Mouse (Mus musculus): ENCODE results near the gene Ndufaf3. TPM values are rescaled to one million over a fixed set of nuclear protein-coding genes. Genes with fewer than 3 reads are reported as not detected.

Ndufaf3 gene
- polyA plus RNA-seq, 1 experiment from 2014 or later: 50.6 TPM

DNA sequence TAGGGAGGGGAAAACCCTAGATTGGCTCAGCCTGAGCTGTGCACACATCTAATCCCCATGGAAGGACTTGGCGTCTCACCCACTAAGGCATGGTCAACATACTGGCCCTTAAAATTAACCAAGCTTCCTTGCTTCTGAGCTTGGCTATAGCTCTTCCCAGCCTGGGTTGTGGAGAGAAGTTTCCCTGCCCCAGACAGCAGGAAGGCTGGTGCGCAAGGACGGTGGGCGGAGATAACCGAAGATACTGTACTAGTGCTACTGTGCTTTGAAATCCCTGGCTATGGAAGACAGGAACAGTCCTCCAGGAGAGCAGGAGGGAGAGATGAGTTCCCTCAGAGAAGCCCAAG, 12.1 kb upstream of the Ndufaf3 start:
- H3K27me3 ChIP-seq (ENCODE audit: poor library complexity, severe bottlenecking): no peaks in the 10 kb centered on the region
- H3K4me3 ChIP-seq: peak overlapping the region; percentile 86
- no peak for DNase-seq (ENCODE audit: extremely low spot score, low spot score)
- H3K36me3 ChIP-seq (replicated peaks): peaks cover 61% of the 10 kb centered on the region
- peak overlapping the region; percentile 95 for H3K27ac ChIP-seq
- H3K4me1 ChIP-seq: peaks cover 52% of the 10 kb centered on the region
- H3K9me3 ChIP-seq: no peaks in the 10 kb centered on the region
- WGBS: 73% methylated on average over 5 of the region's 5 CpGs

DNA sequence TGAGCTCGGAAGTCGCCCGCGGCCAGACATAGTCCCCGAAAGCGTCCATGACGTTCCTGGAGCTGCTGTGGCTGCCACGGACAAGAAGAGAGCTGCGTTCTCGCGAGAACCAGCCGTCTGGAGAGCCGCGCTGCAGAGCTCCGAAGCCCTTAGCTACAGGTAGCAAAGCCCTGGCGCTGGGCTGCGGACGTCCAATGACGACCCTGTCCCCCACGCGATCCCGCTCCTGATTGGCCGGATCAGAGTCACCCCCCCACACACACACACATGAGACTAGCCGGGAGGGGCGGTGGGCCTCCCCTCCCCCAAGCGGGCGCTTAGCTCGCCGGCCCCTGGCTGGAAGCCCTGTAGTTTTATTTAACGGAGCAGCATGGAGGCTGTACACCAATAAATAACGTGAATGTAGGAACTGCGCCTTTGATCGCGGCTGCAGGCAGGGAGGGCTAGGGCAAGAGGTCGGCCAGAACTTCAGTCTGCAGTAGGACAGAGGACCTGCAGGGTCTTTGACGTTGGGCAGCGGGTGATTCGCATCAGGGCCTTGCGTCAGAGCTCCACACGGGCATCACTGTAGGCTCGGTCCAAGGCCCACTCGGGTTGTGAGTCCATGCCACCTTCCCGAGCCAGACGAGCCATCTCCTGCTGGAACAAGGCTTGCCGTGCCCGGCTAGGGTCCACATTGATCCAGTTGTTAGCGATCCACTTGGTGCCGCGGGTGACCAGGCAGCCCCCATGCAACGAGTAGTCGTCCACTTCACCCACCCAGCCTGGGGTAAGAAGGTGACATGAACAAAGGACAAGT, 11.5 kb upstream of the Ndufaf3 start, which contains the start of gene Wdr6:
Gene Wdr6 (minus strand): TSS at position 195 of the 799 bp plus-strand sequence.
- peak within 1 kb of the TSS; percentile 95 for H3K27ac ChIP-seq
- no peaks in the 10 kb centered on the region for H3K27me3 ChIP-seq (ENCODE audit: poor library complexity, severe bottlenecking)
- peaks cover 64% of the 10 kb centered on the region for H3K36me3 ChIP-seq (replicated peaks)
- H3K4me1 ChIP-seq: peaks cover 57% of the 10 kb centered on the region
- H3K4me3 ChIP-seq: peak within 1 kb of the TSS; percentile 86
- H3K9me3 ChIP-seq: no peaks in the 10 kb centered on the region
- peak; percentile 98 for DNase-seq (ENCODE audit: extremely low spot score, low spot score)
- WGBS: 5% methylated on average over 51 of the region's 51 CpGs

DNA sequence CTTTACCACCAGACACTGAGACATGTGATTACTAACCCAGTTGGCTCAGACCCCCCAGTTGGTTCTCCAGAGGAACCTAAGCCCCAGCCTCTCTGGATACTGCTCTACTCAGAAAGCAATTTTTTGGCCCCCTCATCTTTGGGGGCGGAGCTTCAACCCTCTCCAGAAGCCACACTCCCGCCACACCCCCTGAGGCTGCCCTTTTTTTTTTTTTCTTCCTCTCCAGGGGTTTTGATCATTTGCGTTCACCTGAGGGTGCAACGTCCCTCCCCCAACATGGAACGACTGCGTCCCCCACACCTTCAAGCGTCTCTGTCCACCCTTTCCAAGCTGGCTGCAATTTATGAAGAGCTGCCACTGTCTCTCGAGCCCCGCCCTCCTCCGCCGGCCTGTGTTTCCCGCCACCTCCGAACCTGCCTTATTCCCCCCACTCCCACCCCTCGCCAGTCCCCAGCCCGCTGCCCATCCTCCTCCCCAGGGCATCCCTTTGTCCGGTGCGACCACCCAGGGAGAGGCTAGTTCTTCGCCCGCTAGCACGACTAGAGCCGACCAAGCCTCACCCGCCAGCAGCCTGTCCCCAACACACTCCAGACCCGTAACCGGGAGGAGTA, 10.8 kb upstream of the Ndufaf3 start:
- under 1% methylated on average over 24 of the region's 24 CpGs for WGBS
- DNase-seq (ENCODE audit: extremely low spot score, low spot score): no peak
- no peaks in the 10 kb centered on the region for H3K9me3 ChIP-seq
- peaks cover 64% of the 10 kb centered on the region for H3K4me1 ChIP-seq
- no peaks in the 10 kb centered on the region for H3K27me3 ChIP-seq (ENCODE audit: poor library complexity, severe bottlenecking)
- H3K4me3 ChIP-seq: peak overlapping the region; percentile 86
- peak overlapping the region; percentile 95 for H3K27ac ChIP-seq
- H3K36me3 ChIP-seq (replicated peaks): peaks cover 65% of the 10 kb centered on the region

DNA sequence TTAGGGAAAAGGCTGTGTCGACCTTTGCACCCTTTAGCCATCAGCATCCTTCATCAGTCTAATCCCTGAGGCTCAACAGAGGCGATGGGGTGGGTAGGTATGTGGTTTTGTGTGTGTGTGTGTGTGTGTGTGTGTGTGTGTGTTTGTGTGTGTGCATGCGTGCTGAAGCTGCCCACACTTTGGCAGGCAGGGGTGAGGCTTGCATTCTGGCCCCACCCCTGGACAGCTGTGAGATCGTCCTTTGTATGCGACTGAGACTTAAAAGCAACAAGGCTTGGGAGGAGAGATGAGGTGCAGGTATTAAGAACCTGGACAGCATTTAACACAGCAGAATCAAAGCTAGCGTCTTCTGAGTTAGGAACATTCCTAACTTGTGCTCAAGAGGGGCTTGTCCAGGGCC, 9.8 kb upstream of the Ndufaf3 start:
- H3K36me3 ChIP-seq (replicated peaks): peaks cover 66% of the 10 kb centered on the region
- H3K4me3 ChIP-seq: peak overlapping the region; percentile 86
- H3K9me3 ChIP-seq: no peaks in the 10 kb centered on the region
- no peak for DNase-seq (ENCODE audit: extremely low spot score, low spot score)
- 62% methylated on average over 6 of the region's 6 CpGs for WGBS
- H3K27me3 ChIP-seq (ENCODE audit: poor library complexity, severe bottlenecking): no peaks in the 10 kb centered on the region
- peaks cover 67% of the 10 kb centered on the region for H3K4me1 ChIP-seq
- H3K27ac ChIP-seq: peak overlapping the region; percentile 95; the same call in 1 of the 2 replicates

DNA sequence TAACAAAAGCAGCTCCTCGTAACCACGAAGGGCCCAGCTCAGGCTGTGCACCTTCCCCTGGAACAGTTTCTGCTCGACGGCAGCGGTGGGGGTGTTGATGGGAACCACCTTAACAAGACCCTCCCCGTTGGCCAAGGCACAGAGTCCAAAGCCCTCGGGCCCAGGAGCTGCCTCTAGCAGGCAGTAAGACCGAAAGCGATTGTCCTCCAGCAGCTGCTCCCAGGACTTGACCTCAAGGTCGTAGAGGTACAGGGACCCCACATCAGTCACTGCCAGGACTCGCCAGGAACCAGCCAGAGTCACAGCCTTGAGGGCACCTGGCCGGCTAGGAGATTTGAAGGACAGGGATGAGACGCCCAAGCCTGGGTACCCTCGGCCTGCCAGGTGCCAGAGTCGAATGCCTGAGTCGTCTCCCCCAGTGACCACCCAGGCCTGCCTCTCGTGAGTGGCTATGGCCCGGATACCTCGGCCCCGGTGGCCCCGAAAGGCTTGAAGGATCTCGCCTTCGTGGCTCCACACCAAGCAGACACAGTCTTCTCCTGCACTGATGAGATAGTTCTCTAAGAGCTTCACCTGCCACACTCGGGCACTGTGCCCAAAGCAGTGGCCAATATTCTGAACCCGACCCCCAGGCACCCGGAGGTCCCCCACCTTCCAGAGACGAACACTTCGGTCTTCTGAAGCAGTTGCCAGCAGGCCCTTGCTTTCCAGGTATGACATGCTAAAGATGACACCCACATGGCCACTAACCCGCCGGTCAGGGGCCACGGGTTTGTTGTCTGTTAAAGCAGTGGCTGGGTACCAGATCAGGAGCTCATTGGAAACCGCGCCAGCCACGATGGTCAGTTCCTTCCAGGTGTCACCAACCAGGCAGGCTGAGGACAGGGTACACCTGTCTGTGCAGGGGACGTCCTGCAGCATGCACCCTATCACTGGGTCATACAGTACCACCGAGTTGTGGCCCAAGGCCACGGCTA, 8.4 kb upstream of the Ndufaf3 start:
- Histone ChIP-seq H3K4me3 (0 out of 2 replicates have a peak overlapping the region, but pooled peaks have one; percentile 14), H3K9me3 (no peaks in the 10 kb centered on the region), H3K27me3 (ENCODE audit: poor library complexity, severe bottlenecking) (no peaks in the 10 kb centered on the region), H3K27ac (no peak overlapping the region), H3K4me1 (peaks cover 73% of the 10 kb centered on the region), H3K36me3 (replicated peaks) (peaks cover 69% of the 10 kb centered on the region)
- no peak for DNase-seq (ENCODE audit: extremely low spot score, low spot score)
- WGBS: 92% methylated on average over 37 of the region's 37 CpGs

DNA sequence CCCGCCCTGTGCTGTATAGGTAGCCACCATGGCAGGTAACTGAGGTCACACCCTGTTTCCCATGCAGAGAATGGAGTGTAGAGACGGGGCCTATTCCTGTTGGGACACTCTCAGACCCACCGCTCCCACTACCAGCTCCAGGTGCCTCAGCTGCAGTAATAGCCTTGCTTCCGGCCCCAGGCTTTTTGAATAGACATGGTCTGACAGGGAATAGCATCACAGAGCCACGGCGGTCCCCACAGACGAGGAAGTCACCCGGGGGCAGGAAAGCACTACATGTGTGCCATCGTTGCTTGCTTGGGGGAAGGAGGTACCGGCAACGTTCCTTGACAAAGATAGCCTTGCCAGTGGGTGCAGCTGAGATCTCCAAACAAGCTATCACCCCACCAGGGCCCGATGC, 7.7 kb upstream of the Ndufaf3 start:
- Histone ChIP-seq H3K27ac (no peak overlapping the region), H3K4me1 (peaks cover 79% of the 10 kb centered on the region), H3K9me3 (no peaks in the 10 kb centered on the region), H3K36me3 (replicated peaks) (peaks cover 67% of the 10 kb centered on the region), H3K4me3 (0 out of 2 replicates have a peak overlapping the region, but pooled peaks have one; percentile 14), H3K27me3 (ENCODE audit: poor library complexity, severe bottlenecking) (no peaks in the 10 kb centered on the region)
- WGBS: 93% methylated on average over 12 of the region's 12 CpGs
- no peak for DNase-seq (ENCODE audit: extremely low spot score, low spot score)

DNA sequence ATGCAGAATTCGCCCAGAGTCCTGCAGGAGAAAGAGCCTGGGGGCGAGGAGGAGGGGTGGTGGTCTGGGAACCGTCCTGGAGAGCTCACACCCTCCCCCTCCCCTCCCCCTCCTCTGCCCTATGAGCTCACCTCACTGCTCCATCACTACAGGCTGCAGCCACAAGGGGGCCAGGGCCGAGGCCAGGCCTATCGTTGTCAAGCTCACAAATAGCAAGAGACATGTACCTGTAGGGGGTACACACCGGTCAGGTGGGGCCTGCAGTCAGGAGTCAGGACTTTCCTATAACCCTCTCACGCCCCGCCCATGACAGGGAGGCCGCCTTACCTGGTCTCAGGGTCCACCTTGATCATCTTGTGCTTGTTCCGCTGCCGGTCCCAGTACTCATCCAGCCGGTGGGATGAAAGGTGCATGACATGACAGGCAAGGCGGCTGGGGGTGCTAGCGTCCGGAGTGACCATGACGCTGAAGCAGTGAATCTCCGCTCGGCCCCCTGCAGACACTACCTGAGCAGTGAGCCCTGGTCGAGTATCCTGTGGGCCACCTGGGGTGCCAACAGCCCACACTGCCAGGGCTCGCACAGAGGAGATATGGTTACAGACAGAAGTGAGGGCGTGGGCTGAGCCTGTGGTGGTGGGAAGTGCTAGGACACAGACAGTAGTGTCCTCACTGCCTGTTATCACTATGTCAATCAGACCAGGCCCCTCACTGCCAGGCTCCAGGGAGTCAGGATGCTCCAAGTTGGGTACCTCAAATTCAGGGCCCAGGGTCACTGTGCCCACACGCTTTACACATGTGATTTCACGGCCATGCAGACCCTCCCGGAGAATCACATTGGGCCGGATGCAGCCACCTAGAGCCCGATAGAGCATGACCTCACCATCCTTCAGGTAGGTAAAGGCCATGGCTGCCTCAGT, 6.8 kb upstream of the Ndufaf3 start:
- peak; percentile 76 for DNase-seq (ENCODE audit: extremely low spot score, low spot score)
- Histone ChIP-seq H3K36me3 (replicated peaks) (peaks cover 67% of the 10 kb centered on the region), H3K4me1 (peaks cover 79% of the 10 kb centered on the region), H3K27ac (peak overlapping the region; percentile 58), H3K9me3 (no peaks in the 10 kb centered on the region), H3K4me3 (peak overlapping the region; percentile 9; the same call in 1 of the 2 replicates), H3K27me3 (ENCODE audit: poor library complexity, severe bottlenecking) (no peaks in the 10 kb centered on the region)
- 51% methylated on average over 25 of the region's 26 CpGs for WGBS

DNA sequence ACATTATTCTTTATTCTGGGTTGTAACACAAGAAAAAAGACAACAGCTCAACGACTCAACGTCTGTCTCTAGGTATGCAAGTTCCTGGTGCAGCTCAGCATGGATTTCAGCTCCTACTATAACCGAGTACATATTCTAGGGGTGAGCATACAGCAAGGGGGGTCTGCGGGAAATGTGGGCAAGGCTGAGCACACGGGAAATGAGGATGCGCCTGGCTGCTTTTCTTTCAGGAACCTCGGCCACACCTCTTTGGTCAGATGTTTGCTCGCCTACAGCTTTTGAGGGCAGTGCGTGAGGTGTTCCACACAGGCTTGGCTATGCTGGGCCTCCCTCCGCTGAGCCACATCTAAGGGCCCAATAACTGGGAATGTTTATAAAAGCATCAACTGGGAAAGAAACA, 5.1 kb upstream of the Ndufaf3 start:
- H3K4me3 ChIP-seq: no peak overlapping the region
- 91% methylated on average over 10 of the region's 10 CpGs for WGBS
- no peak overlapping the region for H3K27ac ChIP-seq
- no peak for DNase-seq (ENCODE audit: extremely low spot score, low spot score)
- peaks cover 69% of the 10 kb centered on the region for H3K36me3 ChIP-seq (replicated peaks)
- H3K9me3 ChIP-seq: no peaks in the 10 kb centered on the region
- H3K27me3 ChIP-seq (ENCODE audit: poor library complexity, severe bottlenecking): no peaks in the 10 kb centered on the region
- H3K4me1 ChIP-seq: peaks cover 84% of the 10 kb centered on the region

DNA sequence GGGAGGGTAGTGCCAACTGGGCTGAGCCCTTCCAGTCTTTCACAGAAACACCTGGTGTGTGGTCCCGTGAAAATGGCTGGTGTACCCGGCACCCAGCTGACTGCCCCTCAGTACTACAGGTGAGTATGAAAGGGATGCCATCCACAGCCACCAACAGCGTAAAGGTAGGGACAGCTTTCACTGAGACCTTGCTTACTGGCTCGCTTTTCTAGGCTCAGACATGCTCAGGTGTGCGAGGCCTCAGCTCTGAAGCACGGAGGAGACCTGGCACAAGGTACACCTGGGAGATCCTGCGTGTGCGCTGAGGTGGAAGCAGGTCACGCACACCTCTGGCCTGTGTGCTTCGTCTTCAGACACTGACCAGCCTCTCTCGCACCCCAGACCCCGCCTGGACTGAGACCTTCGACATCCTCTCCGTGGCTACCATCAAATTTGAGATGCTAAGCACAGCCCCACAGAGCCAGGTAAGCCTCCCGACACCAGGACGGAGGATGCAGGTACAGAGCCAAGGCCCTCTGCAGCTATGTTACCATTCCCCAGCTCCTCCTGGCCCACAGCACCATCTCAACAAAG, 4.3 kb upstream of the Ndufaf3 start:
- H3K27ac ChIP-seq: no peak overlapping the region
- peaks cover 83% of the 10 kb centered on the region for H3K4me1 ChIP-seq
- H3K27me3 ChIP-seq (ENCODE audit: poor library complexity, severe bottlenecking): no peaks in the 10 kb centered on the region
- no peak overlapping the region for H3K4me3 ChIP-seq
- 96% methylated on average over 16 of the region's 16 CpGs for whole genome bisulfite sequencing
- no peak for DNase-seq (ENCODE audit: extremely low spot score, low spot score)
- no peaks in the 10 kb centered on the region for H3K9me3 ChIP-seq
- H3K36me3 ChIP-seq (replicated peaks): peaks cover 63% of the 10 kb centered on the region

DNA sequence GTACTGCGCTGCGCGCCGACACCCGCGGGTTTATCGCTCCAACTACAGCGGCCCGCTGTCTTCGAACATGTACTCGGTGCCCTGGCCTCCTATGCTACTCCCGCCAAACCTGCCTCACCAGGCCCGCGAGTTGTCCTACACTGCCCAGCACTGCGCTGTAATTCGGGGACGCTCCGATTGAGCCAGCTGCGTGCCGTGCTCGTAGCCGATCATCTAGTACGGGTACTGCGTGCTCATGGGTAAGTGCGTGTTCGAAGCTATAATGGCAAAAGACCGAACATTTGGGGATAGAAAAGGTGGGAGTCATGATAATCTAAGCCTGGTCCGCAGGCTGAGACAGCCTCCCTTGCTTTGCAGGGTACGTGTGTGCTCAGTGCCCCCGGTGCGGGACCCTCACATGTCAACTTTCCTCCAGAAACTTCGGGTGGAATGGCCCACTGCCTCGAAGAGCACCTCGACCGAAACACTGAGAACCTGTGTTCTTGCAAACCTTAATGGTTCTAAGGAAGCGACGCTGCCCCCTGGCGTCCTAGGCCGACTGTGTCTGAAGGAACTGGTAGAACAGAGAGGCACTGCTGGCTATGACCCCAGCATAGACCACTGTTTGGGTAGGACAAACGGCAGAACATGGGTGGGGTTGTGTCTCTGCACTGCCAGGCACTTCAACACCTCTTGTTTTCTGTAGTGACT, 3.1 kb upstream of the Ndufaf3 start:
- no peaks in the 10 kb centered on the region for H3K9me3 ChIP-seq
- peak overlapping the region; percentile 80 for H3K27ac ChIP-seq
- H3K36me3 ChIP-seq (replicated peaks): peaks cover 60% of the 10 kb centered on the region
- no peaks in the 10 kb centered on the region for H3K27me3 ChIP-seq (ENCODE audit: poor library complexity, severe bottlenecking)
- peak overlapping the region; percentile 64 for H3K4me3 ChIP-seq
- DNase-seq (ENCODE audit: extremely low spot score, low spot score): peak; percentile 79
- peaks cover 83% of the 10 kb centered on the region for H3K4me1 ChIP-seq
- WGBS: 3% methylated on average over 40 of the region's 40 CpGs
